Mouse (Mus musculus) CH12.LX (cell line): Measurements from ENCODE around the gene Nipsnap3a. TPM values are rescaled to one million over a fixed set of nuclear protein-coding genes. Genes with fewer than 3 reads are reported as not detected.

Experiments used
- DNase-seq: peaks from one replicate; pipeline ENCODE4 v3.0.0-alpha.2; 2013; ENCODE audit errors: extremely low read depth
- H3K27ac ChIP-seq: 2 replicates; pipeline ENCODE4 v1.5.1; 2012; ENCODE audit warnings: low read depth, mild to moderate bottlenecking, control low read depth, moderate library complexity; ENCODE audit not compliant: insufficient read depth
- H3K27me3 ChIP-seq: replicated peaks from 2 replicates; pipeline ENCODE3; 2012; ENCODE audit warnings: inconsistent platforms
- H3K36me3 ChIP-seq, 2 experiments: replicated peaks in 1 of 2; 2 replicates each; pipeline versions ENCODE3 to v1.6.1; 2012; ENCODE audit warnings: inconsistent platforms in 1 of 2, low read length in 1 of 2, mild to moderate bottlenecking in 1 of 2, mixed read lengths in 1 of 2, moderate library complexity in 1 of 2; ENCODE audit not compliant: control insufficient read depth in 1 of 2, insufficient read depth in 1 of 2
- H3K4me1 ChIP-seq, 2 experiments: 2 replicates each; pipeline ENCODE4 v1.6.1; 2012; ENCODE audit warnings: inconsistent platforms in 1 of 2, moderate library complexity in 1 of 2; ENCODE audit not compliant: insufficient read depth in 2 of 2, control insufficient read depth in 1 of 2
- H3K4me2 ChIP-seq: 2 replicates; pipeline ENCODE4 v1.6.1; 2012; ENCODE audit warnings: low read depth, mild to moderate bottlenecking, control low read depth; ENCODE audit not compliant: poor library complexity, insufficient read depth, severe bottlenecking
- H3K4me3 ChIP-seq, 3 experiments: fragments of 150-350 bp in 1 of 3; sonication (generic) in 1 of 3; replicated peaks in 1 of 3; 2 replicates each; pipeline versions ENCODE3 to v1.5.1; 2011 to 2012; ENCODE audit warnings: low read depth in 2 of 3, low read length in 2 of 3, mild to moderate bottlenecking in 2 of 3, moderate library complexity in 2 of 3, control low read depth in 1 of 3, improper control_type of control experiment in 1 of 3, inconsistent platforms in 1 of 3, mixed read lengths in 1 of 3; ENCODE audit not compliant: poor library complexity in 1 of 3
- H3K79me2 ChIP-seq: replicated peaks from 2 replicates; pipeline ENCODE4 v1.6.1; 2012; ENCODE audit warnings: mild to moderate bottlenecking, moderate library complexity; ENCODE audit not compliant: control insufficient read depth, poor library complexity, insufficient read depth, severe bottlenecking; ENCODE audit errors: extremely low read depth
- H3K9ac ChIP-seq: 2 replicates; pipeline ENCODE4 v1.6.1; 2012; ENCODE audit warnings: low read depth, mild to moderate bottlenecking, control low read depth, moderate library complexity; ENCODE audit not compliant: insufficient read depth
- H3K9me3 ChIP-seq: replicated peaks from 2 replicates; pipeline ENCODE3; 2012; ENCODE audit warnings: low read length, inconsistent platforms, mixed read lengths
- CHD1 ChIP-seq: IDR thresholded peaks from 2 replicates; pipeline ENCODE4 v1.6.1; 2012; ENCODE audit warnings: low read depth, low read length, improper control_type of control experiment, inconsistent platforms
- CHD2 ChIP-seq: IDR thresholded peaks from 2 replicates; pipeline ENCODE4 v1.6.1; 2011; ENCODE audit warnings: low read length, improper control_type of control experiment
- EP300 ChIP-seq: IDR thresholded peaks from 2 replicates; pipeline ENCODE4 v1.6.1; 2011; ENCODE audit warnings: low read length, improper control_type of control experiment
- ETS1 ChIP-seq: conservative IDR thresholded peaks from 2 replicates; pipeline ENCODE4 v1.6.1; 2012; ENCODE audit warnings: low read depth, mild to moderate bottlenecking, inconsistent platforms, low read length, improper control_type of control experiment, moderate library complexity
- GABPA ChIP-seq: IDR thresholded peaks from 2 replicates; pipeline ENCODE4 v1.6.1; 2012; ENCODE audit warnings: low read depth, low read length, improper control_type of control experiment, inconsistent platforms; ENCODE audit not compliant: insufficient replicate concordance
- IRF4 ChIP-seq: IDR thresholded peaks from 2 replicates; pipeline ENCODE4 v1.6.1; 2014; ENCODE audit warnings: low read depth, mild to moderate bottlenecking, inconsistent platforms, low read length, improper control_type of control experiment
- JUN ChIP-seq: IDR thresholded peaks from 2 replicates; pipeline ENCODE4 v1.6.1; 2011; ENCODE audit warnings: low read depth, mild to moderate bottlenecking, low read length, improper control_type of control experiment, moderate library complexity; ENCODE audit not compliant: insufficient read depth
- JUND ChIP-seq: conservative IDR thresholded peaks from 2 replicates; pipeline ENCODE4 v1.6.1; 2011; ENCODE audit warnings: low read depth, low read length, improper control_type of control experiment
- KAT2A ChIP-seq: IDR thresholded peaks from 2 replicates; pipeline ENCODE4 v1.6.1; 2012; ENCODE audit warnings: low read length, improper control_type of control experiment, inconsistent platforms; ENCODE audit not compliant: insufficient replicate concordance
- MAZ ChIP-seq: IDR thresholded peaks from 2 replicates; pipeline ENCODE4 v1.6.1; 2012; ENCODE audit warnings: low read depth, mild to moderate bottlenecking, inconsistent platforms, low read length, improper control_type of control experiment, moderate library complexity
- MEF2A ChIP-seq: IDR thresholded peaks from 2 replicates; pipeline ENCODE4 v1.6.1; 2014; ENCODE audit warnings: low read depth, mild to moderate bottlenecking, inconsistent platforms, low read length, improper control_type of control experiment, borderline replicate concordance
- MXI1 ChIP-seq: IDR thresholded peaks from 2 replicates; pipeline ENCODE4 v1.6.1; 2011; ENCODE audit warnings: mild to moderate bottlenecking, low read depth, low read length, improper control_type of control experiment
- NRF1 ChIP-seq: IDR thresholded peaks from 2 replicates; pipeline ENCODE4 v1.6.1; 2014; ENCODE audit warnings: low read depth, mild to moderate bottlenecking, inconsistent platforms, low read length, improper control_type of control experiment, moderate library complexity
- PAX5 ChIP-seq: IDR thresholded peaks from 2 replicates; pipeline ENCODE4 v1.6.1; 2012; ENCODE audit warnings: low read length, inconsistent platforms, mixed read lengths
- POLR2AphosphoS2 ChIP-seq: IDR thresholded peaks from 2 replicates; pipeline ENCODE4 v1.6.1; 2011; ENCODE audit warnings: low read depth, low read length, improper control_type of control experiment
- RAD21 ChIP-seq: IDR thresholded peaks from 2 replicates; pipeline ENCODE4 v1.6.1; 2011; ENCODE audit warnings: low read depth, mild to moderate bottlenecking, low read length, improper control_type of control experiment, moderate library complexity
- SMC3 ChIP-seq: IDR thresholded peaks from 2 replicates; pipeline ENCODE4 v1.6.1; 2011; ENCODE audit warnings: low read depth, low read length, improper control_type of control experiment
- TCF12 ChIP-seq: IDR thresholded peaks from 2 replicates; pipeline ENCODE4 v1.6.1; 2014; ENCODE audit warnings: low read depth, mild to moderate bottlenecking, inconsistent platforms, low read length, improper control_type of control experiment
- ZC3H11A ChIP-seq: IDR thresholded peaks from 2 replicates; pipeline ENCODE4 v1.6.1; 2012; ENCODE audit warnings: low read depth, mild to moderate bottlenecking, inconsistent platforms, low read length, improper control_type of control experiment
- ZKSCAN1 ChIP-seq: IDR thresholded peaks from 2 replicates; pipeline ENCODE4 v1.6.1; 2012; ENCODE audit warnings: low read depth, inconsistent platforms, low read length, improper control_type of control experiment, borderline replicate concordance
- dilution Hi-C: fragments of 300-500 bp; cut with MboI; formaldehyde crosslinking; loops from 2 replicates; pipeline ENCODE4 v1.14.3; 2020; ENCODE audit warnings: low sequenced_read_pairs; ENCODE audit not compliant: extremely low pct_unique_long_range_greater_than_20kb, extremely low pct_ligation_motif_present
- in situ Hi-C: fragments of 300-500 bp; cut with MboI; formaldehyde crosslinking; loops from 3 replicates; pipeline ENCODE4 v1.14.3; 2019; ENCODE audit warnings: low sequenced_read_pairs, low pct_ligation_motif_present, low pct_unique_long_range_greater_than_20kb, mixed read lengths
- polyA plus RNA-seq: library from polyadenylated mRNA; unstranded; fragments of >175 nt; gene quantifications from 2 replicates; pipeline ENCODE4 v1.2.1, GENCODE M21; 2012; ENCODE audit warnings: low read depth; ENCODE audit not compliant: insufficient read length
- total RNA-seq, 2 experiments: library from RNA; depleted of rRNA; stranded (reverse); fragments of 300-350 nt in 1 of 2; fragments of >200 nt in 1 of 2; gene quantifications; 2 replicates each; pipeline ENCODE4 v1.2.3; 2012 to 2014

The Nipsnap3a gene
- total and polyA plus RNA-seq, 3 experiments = not detected

DNA sequence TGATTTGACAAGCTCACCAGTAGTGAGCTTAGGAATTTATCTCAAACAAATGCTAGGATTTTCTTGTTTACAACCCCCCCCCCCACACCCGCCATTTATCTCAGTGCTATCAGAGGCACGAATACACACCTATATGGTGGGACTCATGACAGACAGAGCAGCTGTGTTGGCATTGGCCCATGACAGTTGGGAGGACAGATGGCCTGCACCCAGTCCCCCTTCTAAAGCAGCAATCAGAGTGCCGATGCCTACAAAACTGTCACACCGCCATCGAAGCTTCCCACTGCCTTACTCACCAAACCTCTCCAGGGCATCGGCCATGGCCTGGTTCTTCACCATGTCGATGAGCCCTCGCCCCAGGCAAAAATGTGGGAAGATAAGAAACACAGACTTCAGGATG lies 54.7 kb downstream of the Nipsnap3a start:
- Histone ChIP-seq H3K27me3 (no peaks in the 10 kb centered on the region), H3K4me2 (no peak overlapping the region), H3K4me3 (no peak overlapping the region), H3K27ac (no peak overlapping the region), H3K36me3 (no peaks in the 10 kb centered on the region), H3K9ac (no peak overlapping the region), H3K9me3 (no peaks in the 10 kb centered on the region), H3K4me1 (0 out of 4 replicates have a peak, but pooled peaks cover 0 to 2% of the 10 kb centered on the region in 2 experiments)
- no peak for DNase-seq
- dilution Hi-C loops = no loop called here
- no peak for TF ChIP-seq ZC3H11A
- no peak for TF ChIP-seq TCF12
- TF ChIP-seq JUN = no peak
- no peak for TF ChIP-seq RAD21
- TF ChIP-seq JUND = no peak
- TF ChIP-seq MXI1 = no peak
- TF ChIP-seq CHD1 = no peak
- TF ChIP-seq MAZ = no peak
- TF ChIP-seq PAX5 = no peak
- TF ChIP-seq, all 38 proteins: peak for 0
- H3K79me2 ChIP-seq = no peaks in the 10 kb centered on the region
- in situ Hi-C loops = no loop called here

DNA sequence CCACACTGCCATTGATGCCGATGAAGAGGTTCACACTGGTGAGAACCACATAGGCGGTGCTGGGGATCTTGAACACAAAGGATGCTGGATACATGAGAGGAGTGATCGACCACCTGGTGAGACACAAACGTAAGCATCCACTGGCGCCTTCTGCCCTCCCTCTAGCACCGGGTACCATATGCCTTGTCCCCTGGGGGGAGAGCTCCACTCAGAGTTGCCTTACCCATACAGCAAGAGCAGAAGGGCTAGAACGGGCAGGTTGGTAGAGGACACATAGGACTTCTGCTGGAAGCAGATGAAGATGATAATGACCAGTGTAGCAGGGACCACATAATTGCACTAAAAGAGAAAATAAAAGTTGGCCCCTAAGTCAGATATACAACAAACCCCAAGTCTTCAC lies 56.7 kb downstream of the Nipsnap3a start:
- in situ Hi-C loops = no loop called here

More for the DNA sequence above, 56.7 kb downstream of the Nipsnap3a start:
- no peak for DNase-seq
- dilution Hi-C loops = no loop called here
- Histone ChIP-seq H3K9ac (no peak overlapping the region), H3K9me3 (no peaks in the 10 kb centered on the region), H3K4me1 (0 out of 4 replicates have a peak, but pooled peaks cover 0 to 2% of the 10 kb centered on the region in 2 experiments), H3K4me3 (no peak overlapping the region), H3K79me2 (no peaks in the 10 kb centered on the region), H3K36me3 (no peaks in the 10 kb centered on the region), H3K4me2 (no peak overlapping the region), H3K27ac (no peak overlapping the region), H3K27me3 (no peaks in the 10 kb centered on the region)
- TF ChIP-seq KAT2A (no peak), MEF2A (no peak), NRF1 (no peak), PAX5 (no peak), ZKSCAN1 (no peak), CHD1 (no peak), EP300 (no peak), MAZ (no peak), TCF12 (no peak), IRF4 (no peak), ETS1 (no peak), JUND (no peak), SMC3 (no peak), CHD2 (no peak), GABPA (no peak), MXI1 (no peak), JUN (no peak), POLR2AphosphoS2 (no peak)
